Mouse (Mus musculus): ENCODE results near the gene Gdpd5.
A peak's percentile ranks its signal among the peaks of the same experiment; 100 is the strongest.

- TF ChIP-seq CTCF (IDR thresholded peaks at IDR 0.05; ENCODE audit: low read depth) (peak; percentile 97), EP300 (IDR thresholded peaks at IDR 0.05; ENCODE audit: low read depth) (no peak)
Observed at GRCm38 (mm10) chr7:99332774-99333480, 48.3 kb upstream of the Gdpd5 start.
